Mouse (Mus musculus) left cerebral cortex, adult 18-20 months (tissue): Measurements from ENCODE around the gene Ints11. TPM values are rescaled to one million over a fixed set of nuclear protein-coding genes. Genes with fewer than 3 reads are reported as not detected.

Experiments used
- DNase-seq, 2 experiments: peaks; one replicate each; pipeline ENCODE4 v3.0.0; 2021 to 2022; ENCODE audit warnings: low spot score in 2 of 2, mixed read lengths in 1 of 2
- long read RNA-seq, 2 experiments: library from polyadenylated mRNA; stranded (forward); transcript quantifications; one replicate each; pipeline ENCODE4 v2.0.0; 2021
- total RNA-seq, 2 experiments: library from RNA; stranded (reverse); gene quantifications; 2 replicates each; pipeline ENCODE4 v1.2.3; 2021

Gene Ints11
- 10 to 100 TPM; 31.7 to 33.9 TPM for total RNA-seq
- long read RNA-seq, experiment 1, transcript Ints11-201 (17 exons, 2,368 nt) = major isoform, 39 of 71 reads
- long read RNA-seq, experiment 1, partial matches to known transcripts = 2 of 71 reads
- long read RNA-seq, experiment 1, other reads (novel, unspliced or antisense) = 30 of 71 reads
- long read RNA-seq, experiment 2, transcript Ints11-201 (17 exons, 2,368 nt) = major isoform, 38 of 55 reads
- long read RNA-seq, experiment 2, partial matches to known transcripts = 3 of 55 reads
- long read RNA-seq, experiment 2, other reads (novel, unspliced or antisense) = 14 of 55 reads

- DNase-seq = peak; percentile 96 to 97
These were observed at the start of gene Ints11, which contains the start of gene Cptp for GRCm38 (mm10) chr4:155869317-155870033. Gene Ints11 (plus strand): TSS chr4:155869546. Gene Cptp (minus strand): TSS chr4:155869440.

- DNase-seq = no peak
These were observed 48.3 kb upstream of the Ints11 start for GRCm38 (mm10) chr4:155821025-155821424.

GRCm38 (mm10) chr4:155823443-155823842, 45.9 kb upstream of the Ints11 start:
- no peak for DNase-seq

- DNase-seq = no peak
These were observed 39.5 kb upstream of the Ints11 start for GRCm38 (mm10) chr4:155829866-155830265.

- DNase-seq = no peak
These were observed 38.8 kb upstream of the Ints11 start for GRCm38 (mm10) chr4:155830596-155830995.

- DNase-seq = peak; percentile 95 to 96
These were observed 38.1 kb upstream of the Ints11 start, which contains the start of gene Aurkaip1 for GRCm38 (mm10) chr4:155831205-155831766. Gene Aurkaip1 (plus strand): TSS chr4:155831272.

- DNase-seq = no peak
These were observed 37.5 kb upstream of the Ints11 start for GRCm38 (mm10) chr4:155831831-155832230.

GRCm38 (mm10) chr4:155832321-155832720, 37.0 kb upstream of the Ints11 start:
- DNase-seq = no peak

- no peak for DNase-seq
These were observed 36.1 kb upstream of the Ints11 start for GRCm38 (mm10) chr4:155833234-155833633.

- DNase-seq = peak; percentile 69 to 77
These were observed 35.5 kb upstream of the Ints11 start for GRCm38 (mm10) chr4:155833836-155834235.

- DNase-seq = no peak
These were observed 31.8 kb upstream of the Ints11 start for GRCm38 (mm10) chr4:155837404-155838010.

- no peak for DNase-seq
These were observed 30.9 kb upstream of the Ints11 start for GRCm38 (mm10) chr4:155838187-155839153.

GRCm38 (mm10) chr4:155839483-155839910, 29.8 kb upstream of the Ints11 start, which contains the start of gene Mxra8:
Gene Mxra8 (plus strand): TSS chr4:155839680.
- no peak for DNase-seq

- no peak for DNase-seq
These were observed 29.0 kb upstream of the Ints11 start for GRCm38 (mm10) chr4:155840076-155841002.

GRCm38 (mm10) chr4:155841003-155841454, 28.3 kb upstream of the Ints11 start:
- no peak for DNase-seq

GRCm38 (mm10) chr4:155841651-155842270, 27.6 kb upstream of the Ints11 start:
- DNase-seq = no peak

- DNase-seq = no peak
These were observed 26.1 kb upstream of the Ints11 start for GRCm38 (mm10) chr4:155843231-155843630.

GRCm38 (mm10) chr4:155846871-155847578, 22.3 kb upstream of the Ints11 start, which contains the start of gene Dvl1:
Gene Dvl1 (plus strand): TSS chr4:155847402.
- DNase-seq = peak; percentile 95 to 96
